ENCODE assay signal across 19 mouse cellular contexts in genomic region chr15:80682343-80682742, GRCm38 (mm10). TPM values are rescaled to one million over a fixed set of nuclear protein-coding genes. Genes with fewer than 3 reads are reported as not detected.
DNase-seq lines count a peak whose midpoint lies in the region; ATAC-seq lines count a peak whose summit lies in the region.
"Had no signal": no experiment of that assay in that cellular context is flagged by ENCODE, and none has a peak within 500 bp of the region (broad histone marks: within the 10 kb centered on the region; RNA-seq: fewer than 3 reads in every experiment).

No protein-coding gene starts in this region.

- no peaks in the 10 kb centered on the region for H3K9me3 ChIP-seq in liver, embryonic 12.5 days (replicated peaks)
- no peaks in the 10 kb centered on the region for H3K9me3 ChIP-seq in kidney, embryonic 15.5 days (replicated peaks)
- no peaks in the 10 kb centered on the region for H3K9me3 ChIP-seq in liver, embryonic 16.5 days (replicated peaks; ENCODE audit: control insufficient read depth, low read length)
- H3K9me3 ChIP-seq: embryonic facial prominence, embryonic 12.5 days; limb, embryonic 15.5 days; megakaryocyte, embryonic 14.5 days had no signal

- peaks cover 30% of the 10 kb centered on the region for H3K4me1 ChIP-seq in liver, embryonic 12.5 days
- H3K4me1 ChIP-seq in kidney, embryonic 15.5 days, result peaks cover 59% of the 10 kb centered on the region
- H3K4me1 ChIP-seq in liver, embryonic 16.5 days (ENCODE audit: control insufficient read depth, low read depth, low read length), result peaks cover 18% of the 10 kb centered on the region

- H3K4me3 ChIP-seq in liver, embryonic 12.5 days, result no peak overlapping the region
- H3K4me3 ChIP-seq in kidney, embryonic 15.5 days (replicated peaks), result no peak overlapping the region
- no peak overlapping the region for H3K4me3 ChIP-seq in liver, embryonic 16.5 days (ENCODE audit: low read depth, low read length)
- H3K4me3 ChIP-seq: embryonic facial prominence, embryonic 12.5 days; limb, embryonic 15.5 days had no signal

- no peaks in the 10 kb centered on the region for H3K36me3 ChIP-seq in liver, embryonic 12.5 days
- no peaks in the 10 kb centered on the region for H3K36me3 ChIP-seq in kidney, embryonic 15.5 days
- no peaks in the 10 kb centered on the region for H3K36me3 ChIP-seq in liver, embryonic 16.5 days (ENCODE audit: control insufficient read depth, insufficient read depth)
- H3K36me3 ChIP-seq: embryonic facial prominence, embryonic 12.5 days; limb, embryonic 15.5 days had no signal

- no peak for ATAC-seq in liver, embryonic 12.5 days
- ATAC-seq in kidney, embryonic 15.5 days (replicated peaks; ENCODE audit: low FRiP score), result no peak
- ATAC-seq in liver, embryonic 16.5 days (ENCODE audit: low read depth), result peak; percentile 52
- ATAC-seq: Patski had no signal

- peaks cover 64% of the 10 kb centered on the region for H3K27me3 ChIP-seq in liver, embryonic 12.5 days (replicated peaks)
- 0 out of 2 replicates have a peak, but pooled peaks cover 15% of the 10 kb centered on the region for H3K27me3 ChIP-seq in kidney, embryonic 15.5 days
- H3K27me3 ChIP-seq in liver, embryonic 16.5 days (ENCODE audit: control insufficient read depth, insufficient read depth, low read depth, low read length), result no peaks in the 10 kb centered on the region
- H3K27me3 ChIP-seq: embryonic facial prominence, embryonic 12.5 days; limb, embryonic 15.5 days had no signal

- no peak for DNase-seq in liver
- DNase-seq in frontal cortex, postnatal 10 days (ENCODE audit: low spot score in 2 of 2), result no peak
- DNase-seq in heart, adult 9 months (ENCODE audit: low spot score in 2 of 2), result no peak
- DNase-seq in cerebellum, postnatal 25 days, result no peak
- DNase-seq: adrenal gland, postnatal 25 days; cerebellum, adult 18-20 months; gastrocnemius, postnatal 25 days; heart, postnatal 14 days; lung, postnatal 14 days had no signal

- no peak overlapping the region for H3K4me2 ChIP-seq in liver, embryonic 12.5 days
- no peak overlapping the region for H3K4me2 ChIP-seq in kidney, embryonic 15.5 days
- peak overlapping the region; percentile 22 for H3K4me2 ChIP-seq in liver, embryonic 16.5 days (ENCODE audit: low read depth, low read length)
- H3K4me2 ChIP-seq: embryonic facial prominence, embryonic 12.5 days; heart, embryonic 11.5 days; hindbrain, embryonic 14.5 days; limb, embryonic 15.5 days had no signal

- H3K9ac ChIP-seq in liver, embryonic 12.5 days, result no peak overlapping the region
- H3K9ac ChIP-seq in kidney, embryonic 15.5 days, result no peak overlapping the region
- no peak overlapping the region for H3K9ac ChIP-seq in liver, embryonic 16.5 days (ENCODE audit: low read depth, low read length)
- H3K9ac ChIP-seq: embryonic facial prominence, embryonic 12.5 days; hindbrain, embryonic 14.5 days; limb, embryonic 15.5 days had no signal

- WGBS in liver, embryonic 12.5 days (ENCODE audit: insufficient replicate concordance), result 61% methylated on average over 8 of the region's 8 CpGs
- 86% methylated on average over 8 of the region's 8 CpGs for WGBS in kidney, embryonic 15.5 days
- 54% methylated on average over 8 of the region's 8 CpGs for WGBS in liver, embryonic 16.5 days (ENCODE audit: insufficient replicate concordance)

- peak overlapping the region; percentile 4; the same call in 1 of the 2 replicates for H3K27ac ChIP-seq in liver, embryonic 12.5 days
- H3K27ac ChIP-seq in kidney, embryonic 15.5 days, result peak overlapping the region; percentile 11; the same call in 1 of the 2 replicates
- peak overlapping the region; percentile 67 for H3K27ac ChIP-seq in liver, embryonic 16.5 days (ENCODE audit: low read length)
- H3K27ac ChIP-seq: embryonic facial prominence, embryonic 12.5 days; hindbrain, embryonic 14.5 days; limb, embryonic 15.5 days had no signal

RNA-seq across cellular contexts. Expression of gene Fam83f, which starts 10.7 kb away (rescaled TPM):
- polyA plus RNA-seq in liver, embryonic 12.5 days (2016; fragmentation: Nextera tagmentation; extraction: Ambion mirVana), result 0.41 and 0.42 TPM in 2 replicates
- polyA plus RNA-seq in kidney, embryonic 15.5 days (2015; fragmentation: Nextera tagmentation; extraction: Ambion mirVana), result 3.8 and 4.1 TPM in 2 replicates
- polyA plus RNA-seq in liver, embryonic 16.5 days (2015; fragmentation: Nextera tagmentation; extraction: Ambion mirVana), result 4.5 and 6.0 TPM in 2 replicates
- polyA plus RNA-seq: activated CD4-positive, CD25-positive, alpha-beta regulatory T cell, adult 4 months; Patski had no signal

RNA-seq across cellular contexts. Expression of gene Tnrc6b, which starts 28.8 kb away (rescaled TPM):
- 32.2 and 33.0 TPM in 2 replicates for polyA plus RNA-seq in liver, embryonic 12.5 days (2016; fragmentation: Nextera tagmentation; extraction: Ambion mirVana)
- 29.0 and 33.5 TPM in 2 replicates for polyA plus RNA-seq in kidney, embryonic 15.5 days (2015; fragmentation: Nextera tagmentation; extraction: Ambion mirVana)
- 19.7 and 22.1 TPM in 2 replicates for polyA plus RNA-seq in liver, embryonic 16.5 days (2015; fragmentation: Nextera tagmentation; extraction: Ambion mirVana)

Comparison
In these comparisons a context has a peak if more than half of its experiments do, and no peak if none do; other contexts are left out.
1. H3K27ac ChIP-seq: peak in every context shown above with its lines; median percentile 67 in liver, embryonic 16.5 days; 11 in kidney, embryonic 15.5 days; 4 in liver, embryonic 12.5 days.